Mouse (Mus musculus): ENCODE data around the gene Cyb5rl. TPM values are rescaled to one million over a fixed set of nuclear protein-coding genes. Genes with fewer than 3 reads are reported as not detected.

Gene Cyb5rl
- polyA plus RNA-seq, 1 experiment from 2014 or later: 3.6 TPM

- DNase-seq (ENCODE audit: low spot score): no peak
- Histone ChIP-seq H3K27ac (ENCODE audit: low read depth, low read length) (no peak overlapping the region), H3K27me3 (replicated peaks; ENCODE audit: control insufficient read depth, insufficient read depth, low read length) (no peaks in the 10 kb centered on the region), H3K4me1 (ENCODE audit: control insufficient read depth, insufficient read depth, low read length) (no peaks in the 10 kb centered on the region), H3K9ac (ENCODE audit: low read length) (no peak overlapping the region), H3K9me3 (replicated peaks; ENCODE audit: control insufficient read depth, low read length) (no peaks in the 10 kb centered on the region), H3K4me3 (ENCODE audit: low read depth, low read length) (no peak overlapping the region), H3K4me2 (ENCODE audit: low read length) (no peak overlapping the region), H3K36me3 (ENCODE audit: control insufficient read depth, insufficient read depth, low read length) (peaks cover 40% of the 10 kb centered on the region)
- ATAC-seq: no peak
- WGBS: 51% methylated on average over 4 of the region's 4 CpGs
Observed at GRCm38 (mm10) chr4:107051889-107052288, 14.9 kb upstream of the Cyb5rl start.

- Histone ChIP-seq H3K36me3 (ENCODE audit: control insufficient read depth, insufficient read depth, low read length) (peaks cover 40% of the 10 kb centered on the region), H3K9ac (ENCODE audit: low read length) (no peak overlapping the region), H3K27ac (ENCODE audit: low read depth, low read length) (no peak overlapping the region), H3K9me3 (replicated peaks; ENCODE audit: control insufficient read depth, low read length) (no peaks in the 10 kb centered on the region), H3K4me3 (ENCODE audit: low read depth, low read length) (no peak overlapping the region), H3K4me2 (ENCODE audit: low read length) (no peak overlapping the region), H3K4me1 (ENCODE audit: control insufficient read depth, insufficient read depth, low read length) (no peaks in the 10 kb centered on the region), H3K27me3 (replicated peaks; ENCODE audit: control insufficient read depth, insufficient read depth, low read length) (no peaks in the 10 kb centered on the region)
- no peak for ATAC-seq
- 48% methylated on average over 5 of the region's 5 CpGs for WGBS
- DNase-seq (ENCODE audit: low spot score): no peak
Observed at GRCm38 (mm10) chr4:107052962-107053553, 13.7 kb upstream of the Cyb5rl start.

- no peak overlapping the region for H3K9ac ChIP-seq (ENCODE audit: low read length)
- H3K36me3 ChIP-seq (ENCODE audit: control insufficient read depth, insufficient read depth, low read length): peaks cover 55% of the 10 kb centered on the region
- H3K4me2 ChIP-seq (ENCODE audit: low read length): no peak overlapping the region
- no peak for ATAC-seq
- no peak for DNase-seq (ENCODE audit: low spot score)
- no peak overlapping the region for H3K27ac ChIP-seq (ENCODE audit: low read depth, low read length)
- 91% methylated on average over 3 of the region's 3 CpGs for WGBS
- no peaks in the 10 kb centered on the region for H3K27me3 ChIP-seq (replicated peaks; ENCODE audit: control insufficient read depth, insufficient read depth, low read length)
- H3K4me1 ChIP-seq (ENCODE audit: control insufficient read depth, insufficient read depth, low read length): no peaks in the 10 kb centered on the region
- no peak overlapping the region for H3K4me3 ChIP-seq (ENCODE audit: low read depth, low read length)
- no peaks in the 10 kb centered on the region for H3K9me3 ChIP-seq (replicated peaks; ENCODE audit: control insufficient read depth, low read length)
Observed at GRCm38 (mm10) chr4:107056088-107056487, 10.7 kb upstream of the Cyb5rl start.

DNA sequence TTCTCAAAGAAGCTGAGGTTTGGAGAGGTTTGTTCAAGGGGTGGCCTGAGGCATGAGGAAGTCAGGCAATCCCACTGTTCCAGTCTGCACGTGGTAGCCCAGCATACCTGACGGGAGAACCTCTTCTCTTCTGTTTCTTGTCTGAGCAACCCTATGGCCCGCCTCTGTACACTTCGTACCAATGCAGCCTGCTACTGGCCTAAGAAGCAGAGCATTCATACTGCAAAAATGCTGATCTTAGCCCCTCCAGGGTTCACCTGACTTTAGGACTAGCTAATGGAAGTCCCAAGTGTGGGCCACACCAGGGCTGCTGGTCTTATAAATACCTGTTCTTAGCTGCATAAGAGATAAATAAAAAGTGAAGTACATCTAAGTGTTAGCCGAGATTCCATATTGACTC, 8.4 kb upstream of the Cyb5rl start:
- Histone ChIP-seq H3K9ac (ENCODE audit: low read length) (no peak overlapping the region), H3K36me3 (ENCODE audit: control insufficient read depth, insufficient read depth, low read length) (peaks cover 75% of the 10 kb centered on the region), H3K4me2 (ENCODE audit: low read length) (no peak overlapping the region), H3K9me3 (replicated peaks; ENCODE audit: control insufficient read depth, low read length) (no peaks in the 10 kb centered on the region), H3K4me3 (ENCODE audit: low read depth, low read length) (no peak overlapping the region), H3K4me1 (ENCODE audit: control insufficient read depth, insufficient read depth, low read length) (no peaks in the 10 kb centered on the region), H3K27ac (ENCODE audit: low read depth, low read length) (no peak overlapping the region), H3K27me3 (replicated peaks; ENCODE audit: control insufficient read depth, insufficient read depth, low read length) (no peaks in the 10 kb centered on the region)
- 89% methylated on average over 5 of the region's 5 CpGs for WGBS
- DNase-seq (ENCODE audit: low spot score): no peak
- ATAC-seq: no peak

DNA sequence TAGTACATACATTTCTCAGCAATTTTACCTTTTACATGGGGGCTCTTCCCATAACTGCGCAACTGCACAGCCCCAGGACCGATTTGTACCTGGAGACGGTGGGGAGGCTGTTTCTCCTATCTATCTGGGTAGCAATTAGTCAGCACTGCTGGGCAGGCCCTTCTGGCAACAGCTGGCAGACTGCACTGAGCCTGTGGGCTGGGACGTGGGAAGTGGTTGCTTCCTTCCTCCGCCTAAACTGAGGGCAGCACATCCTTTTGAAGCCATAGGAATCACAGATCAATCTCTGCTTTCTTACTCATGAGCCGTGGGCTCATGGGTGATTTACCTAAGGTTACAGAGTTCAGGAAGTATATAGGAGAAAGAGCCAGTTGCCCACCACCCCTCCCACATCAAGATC, 8.0 kb upstream of the Cyb5rl start:
- no peak for DNase-seq (ENCODE audit: low spot score)
- Histone ChIP-seq H3K4me1 (ENCODE audit: control insufficient read depth, insufficient read depth, low read length) (no peaks in the 10 kb centered on the region), H3K36me3 (ENCODE audit: control insufficient read depth, insufficient read depth, low read length) (peaks cover 79% of the 10 kb centered on the region), H3K27me3 (replicated peaks; ENCODE audit: control insufficient read depth, insufficient read depth, low read length) (no peaks in the 10 kb centered on the region), H3K9ac (ENCODE audit: low read length) (no peak overlapping the region), H3K27ac (ENCODE audit: low read depth, low read length) (no peak overlapping the region), H3K4me3 (ENCODE audit: low read depth, low read length) (no peak overlapping the region), H3K4me2 (ENCODE audit: low read length) (no peak overlapping the region), H3K9me3 (replicated peaks; ENCODE audit: control insufficient read depth, low read length) (no peaks in the 10 kb centered on the region)
- 88% methylated on average over 6 of the region's 6 CpGs for WGBS
- no peak for ATAC-seq

DNA sequence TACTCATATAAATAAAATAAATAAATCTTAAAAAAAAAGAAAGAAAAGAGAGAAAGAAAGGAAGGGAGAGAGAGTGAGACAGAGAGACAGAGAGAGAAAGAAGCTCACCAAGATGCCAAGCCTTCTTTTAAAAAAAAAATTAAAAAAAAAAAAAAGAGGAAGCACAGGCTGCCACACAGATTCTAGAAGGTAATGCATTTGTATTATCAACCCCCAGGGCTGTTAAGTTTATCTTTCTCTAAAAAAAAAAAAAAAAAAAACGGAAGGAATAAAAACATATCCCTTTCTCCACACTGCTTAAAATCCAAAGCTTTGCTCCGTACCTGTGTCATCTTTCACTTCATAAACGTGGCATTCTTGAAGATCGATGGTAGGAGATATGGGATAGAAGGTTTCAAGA, 5.2 kb upstream of the Cyb5rl start:
- Histone ChIP-seq H3K4me3 (ENCODE audit: low read depth, low read length) (no peak overlapping the region), H3K27ac (ENCODE audit: low read depth, low read length) (no peak overlapping the region), H3K4me1 (ENCODE audit: control insufficient read depth, insufficient read depth, low read length) (peaks cover 7% of the 10 kb centered on the region), H3K4me2 (ENCODE audit: low read length) (no peak overlapping the region), H3K9me3 (replicated peaks; ENCODE audit: control insufficient read depth, low read length) (no peaks in the 10 kb centered on the region), H3K36me3 (ENCODE audit: control insufficient read depth, insufficient read depth, low read length) (peaks cover 76% of the 10 kb centered on the region), H3K9ac (ENCODE audit: low read length) (no peak overlapping the region), H3K27me3 (replicated peaks; ENCODE audit: control insufficient read depth, insufficient read depth, low read length) (no peaks in the 10 kb centered on the region)
- DNase-seq (ENCODE audit: low spot score) (no peak), ATAC-seq (no peak)
- 91% methylated on average over 4 of the region's 4 CpGs for WGBS

DNA sequence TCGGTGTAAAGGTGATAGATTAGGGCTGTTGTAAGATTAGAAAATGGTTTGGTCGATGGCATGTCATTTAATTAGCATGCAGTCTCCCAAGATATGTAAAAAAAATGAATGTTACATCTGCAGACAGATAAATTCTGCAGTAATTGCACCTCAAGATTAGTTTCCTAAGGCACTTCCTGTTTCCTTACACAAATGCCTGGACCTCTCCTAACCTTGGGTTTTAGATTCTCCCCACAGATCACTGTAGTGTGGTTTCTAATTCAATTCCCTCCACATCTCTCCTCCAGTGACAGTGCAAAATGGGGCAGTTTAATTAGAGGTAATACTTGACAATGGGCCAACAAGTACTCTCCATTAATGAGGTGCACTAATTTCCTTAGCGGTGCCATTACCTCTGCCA, 3.6 kb upstream of the Cyb5rl start:
- Histone ChIP-seq H3K4me2 (ENCODE audit: low read length) (no peak overlapping the region), H3K9me3 (replicated peaks; ENCODE audit: control insufficient read depth, low read length) (no peaks in the 10 kb centered on the region), H3K4me3 (ENCODE audit: low read depth, low read length) (no peak overlapping the region), H3K27me3 (replicated peaks; ENCODE audit: control insufficient read depth, insufficient read depth, low read length) (no peaks in the 10 kb centered on the region), H3K9ac (ENCODE audit: low read length) (no peak overlapping the region), H3K27ac (ENCODE audit: low read depth, low read length) (no peak overlapping the region), H3K36me3 (ENCODE audit: control insufficient read depth, insufficient read depth, low read length) (peaks cover 60% of the 10 kb centered on the region), H3K4me1 (ENCODE audit: control insufficient read depth, insufficient read depth, low read length) (peaks cover 12% of the 10 kb centered on the region)
- 68% methylated on average over 3 of the region's 3 CpGs for WGBS
- peak; percentile 32 for DNase-seq (ENCODE audit: low spot score)
- no peak for ATAC-seq

- WGBS: 94% methylated on average over 5 of the region's 5 CpGs
- no peak for ATAC-seq
- Histone ChIP-seq H3K9me3 (replicated peaks; ENCODE audit: control insufficient read depth, low read length) (no peaks in the 10 kb centered on the region), H3K4me2 (ENCODE audit: low read length) (no peak overlapping the region), H3K27me3 (replicated peaks; ENCODE audit: control insufficient read depth, insufficient read depth, low read length) (no peaks in the 10 kb centered on the region), H3K36me3 (ENCODE audit: control insufficient read depth, insufficient read depth, low read length) (peaks cover 47% of the 10 kb centered on the region), H3K4me1 (ENCODE audit: control insufficient read depth, insufficient read depth, low read length) (peaks cover 12% of the 10 kb centered on the region), H3K4me3 (ENCODE audit: low read depth, low read length) (no peak overlapping the region), H3K27ac (ENCODE audit: low read depth, low read length) (no peak overlapping the region), H3K9ac (ENCODE audit: low read length) (no peak overlapping the region)
- no peak for DNase-seq (ENCODE audit: low spot score)
Observed at GRCm38 (mm10) chr4:107064394-107065098, 2.2 kb upstream of the Cyb5rl start.

GRCm38 (mm10) chr4:107067151-107067840, 508 bp downstream of the Cyb5rl start:
- Histone ChIP-seq H3K9me3 (replicated peaks; ENCODE audit: control insufficient read depth, low read length) (no peaks in the 10 kb centered on the region), H3K4me2 (ENCODE audit: low read length) (peak overlapping the region; percentile 99), H3K36me3 (ENCODE audit: control insufficient read depth, insufficient read depth, low read length) (peaks cover 22% of the 10 kb centered on the region), H3K27me3 (replicated peaks; ENCODE audit: control insufficient read depth, insufficient read depth, low read length) (no peaks in the 10 kb centered on the region), H3K9ac (ENCODE audit: low read length) (peak overlapping the region; percentile 84), H3K4me3 (ENCODE audit: low read depth, low read length) (peak overlapping the region; percentile 87), H3K4me1 (ENCODE audit: control insufficient read depth, insufficient read depth, low read length) (peaks cover 12% of the 10 kb centered on the region), H3K27ac (ENCODE audit: low read depth, low read length) (no peak overlapping the region)
- 3% methylated on average over 33 of the region's 33 CpGs for WGBS
- no peak for DNase-seq (ENCODE audit: low spot score)
- ATAC-seq: peak; percentile 43

Data from forebrain, embryonic 14.5 days (tissue).